Mouse (Mus musculus): ENCODE data around the gene Ifitm5. TPM values are rescaled to one million over a fixed set of nuclear protein-coding genes. Genes with fewer than 3 reads are reported as not detected.

Ifitm5 gene
- polyA plus RNA-seq, 1 experiment, result not detected

DNA sequence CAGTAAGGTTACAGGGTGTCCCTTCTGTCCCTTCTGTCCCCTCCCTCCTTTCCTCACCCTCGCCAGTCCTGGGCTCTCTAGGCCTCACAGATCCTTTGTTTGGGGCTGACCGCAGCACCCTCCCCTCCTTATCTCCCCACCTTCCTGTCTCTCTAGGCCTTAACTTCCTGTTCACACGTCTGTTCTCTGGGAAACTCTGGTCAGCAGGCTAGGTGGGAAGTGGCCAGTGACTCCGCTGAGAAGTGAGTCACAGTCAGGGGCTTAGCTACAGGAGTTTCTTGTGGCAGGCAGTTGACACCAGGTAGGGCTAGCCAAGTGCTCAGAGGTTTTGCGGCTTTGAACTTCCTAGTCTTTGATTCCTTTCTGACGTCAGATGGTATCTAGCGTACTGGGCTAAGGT lies 3.1 kb downstream of the Ifitm5 start:
- peaks cover 36% of the 10 kb centered on the region; the same call in 1 of the 2 replicates for H3K36me3 ChIP-seq (ENCODE audit: control insufficient read depth)

DNA sequence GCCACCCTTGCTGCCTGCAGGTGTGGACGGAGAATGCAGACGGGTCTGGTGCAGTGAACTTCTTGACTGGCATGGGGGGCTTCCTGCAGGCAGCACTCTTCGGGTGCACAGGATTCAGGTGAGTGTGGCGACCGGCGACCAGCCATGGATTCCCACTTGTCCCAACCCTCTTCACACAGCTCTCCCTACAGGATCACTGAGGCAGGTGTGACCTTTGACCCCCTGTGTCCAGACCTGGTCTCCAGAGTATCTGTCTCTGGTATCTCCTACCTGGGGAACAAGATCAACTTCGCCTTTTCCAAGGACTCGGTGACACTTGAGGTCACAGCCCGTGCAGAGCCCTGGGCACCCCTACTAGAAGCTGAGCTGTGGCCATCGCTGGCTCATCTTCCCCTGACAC lies 3.8 kb downstream of the Ifitm5 start:
- TF ChIP-seq GATA1 (IDR thresholded peaks at IDR 0.05; ENCODE audit: low read length) (no peak), TAL1 (IDR thresholded peaks at IDR 0.05; ENCODE audit: low read length) (no peak)
- no peaks in the 10 kb centered on the region for H3K27me3 ChIP-seq (ENCODE audit: control insufficient read depth)
- no peak overlapping the region for H3K4me3 ChIP-seq (replicated peaks)
- H3K9me3 ChIP-seq (ENCODE audit: control insufficient read depth, low read length), result no peaks in the 10 kb centered on the region
- H3K36me3 ChIP-seq (ENCODE audit: control insufficient read depth), result peaks cover 36% of the 10 kb centered on the region; the same call in 1 of the 2 replicates
- H3K4me1 ChIP-seq (ENCODE audit: control insufficient read depth), result peaks cover 12% of the 10 kb centered on the region

More for the DNA sequence above, 3.1 kb downstream of the Ifitm5 start:
- H3K4me3 ChIP-seq (replicated peaks), result no peak overlapping the region
- H3K27me3 ChIP-seq (ENCODE audit: control insufficient read depth), result no peaks in the 10 kb centered on the region
- H3K9me3 ChIP-seq (ENCODE audit: control insufficient read depth, low read length), result no peaks in the 10 kb centered on the region
- H3K4me1 ChIP-seq (ENCODE audit: control insufficient read depth), result peaks cover 5% of the 10 kb centered on the region
- TF ChIP-seq TAL1 (IDR thresholded peaks at IDR 0.05; ENCODE audit: low read length) (no peak), GATA1 (IDR thresholded peaks at IDR 0.05; ENCODE audit: low read length) (no peak)

- Histone ChIP-seq H3K36me3 (ENCODE audit: control insufficient read depth) (peaks cover 36% of the 10 kb centered on the region; the same call in 1 of the 2 replicates), H3K4me1 (ENCODE audit: control insufficient read depth) (peaks cover 14% of the 10 kb centered on the region)
These were observed 4.8 kb downstream of the Ifitm5 start for GRCm38 (mm10) chr7:140945247-140945646.

GRCm38 (mm10) chr7:140944236-140944635 lies 5.9 kb downstream of the Ifitm5 start:
- H3K9me3 ChIP-seq (ENCODE audit: control insufficient read depth, low read length), result no peaks in the 10 kb centered on the region
- no peaks in the 10 kb centered on the region for H3K27me3 ChIP-seq (ENCODE audit: control insufficient read depth)
- H3K36me3 ChIP-seq (ENCODE audit: control insufficient read depth), result peaks cover 32% of the 10 kb centered on the region; the same call in 1 of the 2 replicates
- H3K4me1 ChIP-seq (ENCODE audit: control insufficient read depth), result peaks cover 14% of the 10 kb centered on the region
- no peak overlapping the region for H3K4me3 ChIP-seq (replicated peaks)
- TF ChIP-seq TAL1 (IDR thresholded peaks at IDR 0.05; ENCODE audit: low read length), result no peak
- no peak for TF ChIP-seq GATA1 (IDR thresholded peaks at IDR 0.05; ENCODE audit: low read length)

More at GRCm38 (mm10) chr7:140945247-140945646, 4.8 kb downstream of the Ifitm5 start:
- Histone ChIP-seq H3K27me3 (ENCODE audit: control insufficient read depth) (no peaks in the 10 kb centered on the region), H3K9me3 (ENCODE audit: control insufficient read depth, low read length) (no peaks in the 10 kb centered on the region), H3K4me3 (replicated peaks) (no peak overlapping the region)
- TF ChIP-seq GATA1 (IDR thresholded peaks at IDR 0.05; ENCODE audit: low read length) (no peak), TAL1 (IDR thresholded peaks at IDR 0.05; ENCODE audit: low read length) (no peak)

DNA sequence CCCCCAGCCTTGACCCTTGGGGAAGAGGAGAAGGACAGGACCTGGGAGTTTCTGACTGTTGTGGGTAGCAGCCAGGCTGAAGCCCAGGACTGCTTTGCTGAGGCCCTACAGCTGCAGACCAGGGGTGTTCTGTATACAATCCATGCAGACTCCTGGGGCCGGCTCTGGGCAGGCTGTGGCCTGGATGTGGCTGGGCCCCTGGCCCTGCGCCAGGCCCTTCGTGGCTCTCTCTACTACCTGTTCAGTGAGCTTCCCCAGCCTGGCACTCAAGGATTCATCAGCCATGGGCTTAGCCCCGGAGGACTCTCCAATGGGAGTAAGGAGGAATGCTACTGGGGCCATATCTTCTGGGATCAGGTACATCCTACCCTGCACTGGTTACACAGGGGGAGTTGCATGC lies 6.7 kb downstream of the Ifitm5 start:
- no peak overlapping the region for H3K4me3 ChIP-seq (replicated peaks)
- peaks cover 14% of the 10 kb centered on the region for H3K4me1 ChIP-seq (ENCODE audit: control insufficient read depth)
- H3K36me3 ChIP-seq (ENCODE audit: control insufficient read depth), result peaks cover 25% of the 10 kb centered on the region; the same call in 1 of the 2 replicates
- H3K27me3 ChIP-seq (ENCODE audit: control insufficient read depth), result no peaks in the 10 kb centered on the region
- TF ChIP-seq GATA1 (IDR thresholded peaks at IDR 0.05; ENCODE audit: low read length) (no peak), TAL1 (IDR thresholded peaks at IDR 0.05; ENCODE audit: low read length) (no peak)
- H3K9me3 ChIP-seq (ENCODE audit: control insufficient read depth, low read length), result no peaks in the 10 kb centered on the region

GRCm38 (mm10) chr7:140942811-140943210 lies 7.3 kb downstream of the Ifitm5 start:
- peaks cover 19% of the 10 kb centered on the region; the same call in 1 of the 2 replicates for H3K36me3 ChIP-seq (ENCODE audit: control insufficient read depth)
- no peak overlapping the region for H3K4me3 ChIP-seq (replicated peaks)
- H3K4me1 ChIP-seq (ENCODE audit: control insufficient read depth), result peaks cover 14% of the 10 kb centered on the region

DNA sequence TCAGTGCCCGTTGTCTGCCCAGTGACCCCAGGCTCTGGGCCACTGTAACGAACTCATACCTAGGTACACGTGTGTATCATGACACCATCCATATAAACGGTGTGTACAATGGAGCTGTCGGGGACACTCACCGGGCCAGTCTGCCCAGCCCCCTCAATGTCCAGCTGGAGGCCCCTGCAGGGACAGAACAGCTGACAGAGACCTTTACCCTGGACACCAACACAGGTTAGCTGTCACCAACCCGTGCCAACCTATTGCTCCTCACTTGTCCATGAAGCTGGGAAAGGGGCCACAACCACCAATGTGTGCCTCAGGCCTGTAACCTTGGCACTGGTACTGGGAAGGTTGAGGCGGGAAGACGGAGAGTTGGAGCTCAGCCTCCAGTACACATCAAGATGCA lies 7.8 kb downstream of the Ifitm5 start:
- Histone ChIP-seq H3K4me1 (ENCODE audit: control insufficient read depth) (peaks cover 14% of the 10 kb centered on the region), H3K9me3 (ENCODE audit: control insufficient read depth, low read length) (no peaks in the 10 kb centered on the region), H3K27me3 (ENCODE audit: control insufficient read depth) (peaks cover under 1% of the 10 kb centered on the region; the same call in 1 of the 2 replicates), H3K4me3 (replicated peaks) (peak overlapping the region; percentile 71), H3K36me3 (ENCODE audit: control insufficient read depth) (peaks cover 15% of the 10 kb centered on the region; the same call in 1 of the 2 replicates)
- no peak for TF ChIP-seq GATA1 (IDR thresholded peaks at IDR 0.05; ENCODE audit: low read length)
- no peak for TF ChIP-seq TAL1 (IDR thresholded peaks at IDR 0.05; ENCODE audit: low read length)

More at GRCm38 (mm10) chr7:140942811-140943210, 7.3 kb downstream of the Ifitm5 start:
- TF ChIP-seq GATA1 (IDR thresholded peaks at IDR 0.05; ENCODE audit: low read length), result no peak
- Histone ChIP-seq H3K9me3 (ENCODE audit: control insufficient read depth, low read length) (no peaks in the 10 kb centered on the region), H3K27me3 (ENCODE audit: control insufficient read depth) (no peaks in the 10 kb centered on the region)

DNA sequence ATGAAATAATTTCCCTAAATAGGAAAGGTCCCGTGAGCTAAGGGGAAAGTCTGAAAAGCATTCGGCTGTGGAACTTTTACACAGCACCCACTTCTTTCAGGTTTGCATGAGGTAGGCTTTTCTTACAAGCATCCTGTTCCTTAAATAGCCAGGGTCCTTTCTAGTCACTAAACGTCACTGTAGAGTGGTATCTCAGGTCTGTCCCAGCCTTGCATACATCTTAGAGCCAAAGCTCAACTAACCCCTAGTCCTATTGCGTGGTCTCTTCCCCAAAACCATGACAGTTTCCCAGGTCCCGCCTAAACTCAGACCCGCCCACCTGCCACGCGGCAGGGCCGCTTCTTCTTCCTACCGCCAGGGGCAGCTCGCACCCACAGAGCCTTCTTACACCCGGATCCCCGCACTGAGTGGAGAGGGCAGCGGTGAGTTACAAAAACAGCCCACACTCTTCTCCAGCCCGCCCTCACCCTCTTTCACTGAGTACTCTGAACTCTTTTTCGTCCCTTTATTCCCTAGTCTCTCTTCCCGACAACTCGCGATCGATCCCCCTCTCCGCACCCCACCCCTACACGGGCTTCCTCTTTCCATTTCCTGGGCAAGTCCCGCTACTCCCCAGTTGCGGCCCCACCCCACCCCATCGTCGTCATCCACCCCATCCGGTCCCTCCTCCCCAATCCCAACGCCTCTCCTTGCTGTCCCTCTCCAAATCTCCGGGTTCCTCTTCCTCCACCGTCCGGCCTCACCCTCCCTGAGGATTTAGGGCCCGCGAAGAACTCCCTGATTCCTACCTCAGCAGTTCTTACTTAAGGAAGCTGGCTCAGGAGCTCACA lies 8.7 kb downstream of the Ifitm5 start, which contains the start of gene Pgghg:
Gene Pgghg, plus strand, starts transcription at position 170 of the 830 bp plus-strand sequence.
- TF ChIP-seq TAL1 (IDR thresholded peaks at IDR 0.05; ENCODE audit: low read length) (no peak), GATA1 (IDR thresholded peaks at IDR 0.05; ENCODE audit: low read length) (no peak)
- Histone ChIP-seq H3K27me3 (ENCODE audit: control insufficient read depth) (peaks cover 7% of the 10 kb centered on the region), H3K9me3 (ENCODE audit: control insufficient read depth, low read length) (no peaks in the 10 kb centered on the region), H3K36me3 (ENCODE audit: control insufficient read depth) (peaks cover 13% of the 10 kb centered on the region; the same call in 1 of the 2 replicates), H3K4me1 (ENCODE audit: control insufficient read depth) (peaks cover 14% of the 10 kb centered on the region), H3K4me3 (replicated peaks) (peak within 1 kb of the TSS; percentile 71)

DNA sequence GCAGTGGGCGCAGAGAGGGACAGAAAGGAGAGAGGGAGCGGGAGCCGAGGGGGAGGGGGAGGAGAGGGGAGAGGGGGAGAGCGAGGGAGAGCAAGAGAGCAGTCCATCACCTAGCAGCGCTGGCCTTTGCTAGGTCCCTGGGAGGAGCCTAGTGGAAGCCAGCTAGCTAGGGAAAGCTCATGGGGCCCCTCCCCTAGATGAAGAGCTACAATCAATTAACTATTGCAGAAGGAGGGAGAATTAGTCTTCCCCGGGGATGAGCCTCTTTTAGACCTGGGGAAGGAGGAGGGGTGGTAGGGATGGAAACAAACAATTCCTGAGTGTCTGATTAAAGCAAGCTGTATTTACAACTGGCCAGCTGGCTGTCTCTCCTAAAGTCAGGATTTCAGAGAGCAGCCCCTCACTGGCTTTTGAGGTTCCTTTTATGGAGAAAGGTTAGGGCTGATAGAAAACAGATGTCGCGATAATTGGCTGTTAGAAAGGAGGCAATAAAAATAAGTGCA lies 10.4 kb downstream of the Ifitm5 start:
- Histone ChIP-seq H3K4me3 (replicated peaks) (no peak overlapping the region), H3K36me3 (ENCODE audit: control insufficient read depth) (peaks cover under 1% of the 10 kb centered on the region; the same call in 1 of the 2 replicates), H3K9me3 (ENCODE audit: control insufficient read depth, low read length) (no peaks in the 10 kb centered on the region), H3K27me3 (ENCODE audit: control insufficient read depth) (peaks cover 20% of the 10 kb centered on the region), H3K4me1 (ENCODE audit: control insufficient read depth) (peaks cover 14% of the 10 kb centered on the region)
- no peak for TF ChIP-seq GATA1 (IDR thresholded peaks at IDR 0.05; ENCODE audit: low read length)
- TF ChIP-seq TAL1 (IDR thresholded peaks at IDR 0.05; ENCODE audit: low read length), result no peak
